ENCODE assay signal across 8 mouse cellular contexts in the genomic region with DNA sequence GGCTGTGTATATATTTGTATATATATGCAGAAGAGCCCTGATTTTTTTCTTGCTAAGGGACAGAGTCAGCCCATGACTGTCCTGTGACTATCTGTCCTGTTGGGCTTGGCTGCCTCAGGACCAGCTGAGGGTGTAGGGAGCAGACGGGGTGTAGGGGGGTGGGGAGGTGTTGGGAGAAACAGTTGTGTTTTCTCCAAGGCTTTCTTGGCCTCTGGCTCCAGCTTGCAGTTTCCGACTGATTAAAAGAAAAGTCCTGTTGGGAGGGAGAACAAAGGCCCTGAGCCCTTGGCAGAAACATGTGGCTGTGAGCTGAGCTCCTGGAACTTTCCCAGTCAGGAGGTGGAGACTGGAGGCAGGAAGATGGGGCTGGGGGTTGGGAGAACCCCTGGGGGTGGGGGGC. TPM values are rescaled to one million over a fixed set of nuclear protein-coding genes. Genes with fewer than 3 reads are reported as not detected.
A peak's percentile ranks its signal among the peaks of the same experiment; 100 is the strongest.
DNase-seq lines count a peak whose midpoint lies in the region; ATAC-seq lines count a peak whose summit lies in the region.

No protein-coding gene starts in this region.

- no peak for ATAC-seq in embryonic facial prominence, embryonic 15.5 days (ENCODE audit: insufficient number of reproducible peaks, low FRiP score, low TSS enrichment, low read depth)
- peak; percentile 51 for ATAC-seq in heart, embryonic 16.5 days (replicated peaks; ENCODE audit: extremely low read depth, insufficient read depth, low FRiP score)
- no peak for ATAC-seq in granulocyte monocyte progenitor cell, adult 5-6 weeks (replicated peaks; ENCODE audit: poor library complexity, severe bottlenecking)

- peak overlapping the region; percentile 89 for H3K27ac ChIP-seq in embryonic facial prominence, embryonic 15.5 days (replicated peaks)
- peak overlapping the region; percentile 76 for H3K27ac ChIP-seq in heart, embryonic 16.5 days (ENCODE audit: low read length)
- peak overlapping the region; percentile 97 for H3K27ac ChIP-seq in midbrain, embryonic 10.5 days (replicated peaks)

- peak overlapping the region; percentile 79; the same call in 1 of the 2 replicates for H3K9ac ChIP-seq in embryonic facial prominence, embryonic 15.5 days
- H3K9ac ChIP-seq in heart, embryonic 16.5 days (ENCODE audit: low read length), result peak overlapping the region; percentile 53

- H3K27me3 ChIP-seq in embryonic facial prominence, embryonic 15.5 days, result no peaks in the 10 kb centered on the region
- peaks cover 8% of the 10 kb centered on the region; the same call in 1 of the 2 replicates for H3K27me3 ChIP-seq in heart, embryonic 16.5 days (ENCODE audit: control insufficient read depth, insufficient read depth, low read length)
- peaks cover 28% of the 10 kb centered on the region for H3K27me3 ChIP-seq in midbrain, embryonic 10.5 days (ENCODE audit: low read depth, poor library complexity, severe bottlenecking)

- H3K4me1 ChIP-seq in embryonic facial prominence, embryonic 15.5 days, result peaks cover 61% of the 10 kb centered on the region
- peaks cover 30% of the 10 kb centered on the region for H3K4me1 ChIP-seq in heart, embryonic 16.5 days (ENCODE audit: control insufficient read depth, insufficient read depth, low read length)
- peaks cover 58% of the 10 kb centered on the region for H3K4me1 ChIP-seq in midbrain, embryonic 10.5 days

- peaks cover 26% of the 10 kb centered on the region; the same call in 1 of the 2 replicates for H3K36me3 ChIP-seq in embryonic facial prominence, embryonic 15.5 days
- peaks cover 7% of the 10 kb centered on the region; the same call in 1 of the 2 replicates for H3K36me3 ChIP-seq in heart, embryonic 16.5 days (ENCODE audit: control insufficient read depth, insufficient read depth)
- H3K36me3 ChIP-seq in midbrain, embryonic 10.5 days, result peaks cover 41% of the 10 kb centered on the region

- peak overlapping the region; percentile 92 for H3K4me2 ChIP-seq in embryonic facial prominence, embryonic 15.5 days (replicated peaks)
- H3K4me2 ChIP-seq in heart, embryonic 16.5 days (ENCODE audit: low read depth, low read length), result peak overlapping the region; percentile 70

- H3K4me3 ChIP-seq in embryonic facial prominence, embryonic 15.5 days (replicated peaks), result peak overlapping the region; percentile 79
- peak overlapping the region; percentile 59 for H3K4me3 ChIP-seq in heart, embryonic 16.5 days (ENCODE audit: low read length)
- peak overlapping the region; percentile 73 for H3K4me3 ChIP-seq in midbrain, embryonic 10.5 days

- WGBS in embryonic facial prominence, embryonic 15.5 days, result 5% methylated on average over 2 of the region's 2 CpGs
- 26% methylated on average over 2 of the region's 2 CpGs for WGBS in heart, embryonic 16.5 days
- WGBS in midbrain, embryonic 10.5 days, result 6% methylated on average over 2 of the region's 2 CpGs

- no peaks in the 10 kb centered on the region for H3K9me3 ChIP-seq in embryonic facial prominence, embryonic 15.5 days (replicated peaks)
- H3K9me3 ChIP-seq in heart, embryonic 16.5 days (replicated peaks; ENCODE audit: control insufficient read depth, low read length), result 0 out of 2 replicates have a peak, but pooled peaks cover 4% of the 10 kb centered on the region
- H3K9me3 ChIP-seq in midbrain, embryonic 10.5 days (replicated peaks), result peaks cover 35% of the 10 kb centered on the region

- DNase-seq in layer of hippocampus, adult 11-12 months (ENCODE audit: low spot score), result peak; percentile 33
- no peak for DNase-seq in layer of hippocampus, postnatal 25 days (ENCODE audit: extremely low spot score in 1 of 2, low spot score in 1 of 2)
- peak; percentile 73 to 81 for DNase-seq in kidney, postnatal 4 days
- DNase-seq in midbrain, embryonic 10.5 days (ENCODE audit: low spot score), result peak; percentile 58
- DNase-seq in yolk sac, embryonic 10.5 days (ENCODE audit: low spot score), result no peak

RNA-seq across cellular contexts. Expression of gene Fbln1, which starts 2.0 kb away (rescaled TPM):
- 10 to 100 TPM; 11.3 to 13.5 TPM for total RNA-seq in layer of hippocampus, postnatal 25 days (2021)
- polyA plus RNA-seq in embryonic facial prominence, embryonic 15.5 days (2015; fragmentation: Nextera tagmentation; extraction: Ambion mirVana), result 258 and 266 TPM in 2 replicates
- polyA plus RNA-seq in heart, embryonic 16.5 days (2015; fragmentation: Nextera tagmentation; extraction: Ambion mirVana), result 109 and 124 TPM in 2 replicates
- polyA plus RNA-seq in midbrain, embryonic 10.5 days (2016; fragmentation: Nextera tagmentation; extraction: Ambion mirVana), result 162 and 179 TPM in 2 replicates
- total RNA-seq in granulocyte monocyte progenitor cell, adult 5-6 weeks (2014; fragmentation: Nextera tagmentation), result 0.11 and 0.30 TPM in 2 replicates
- total RNA-seq in granulocyte monocyte progenitor cell, adult 5-6 weeks (2017), result 0.73 TPM in 1 of 2 replicates, not detected in the other

Comparison
In these comparisons a context has a peak if more than half of its experiments do, and no peak if none do; other contexts are left out.
1. DNase-seq: peak in layer of hippocampus, adult 11-12 months (single experiment), kidney, postnatal 4 days (2 of 2) and midbrain, embryonic 10.5 days (single experiment); none in layer of hippocampus, postnatal 25 days (0 of 2) and yolk sac, embryonic 10.5 days (single experiment).
2. Peak in every context shown above with its lines, with median percentiles within 50 percentile points of each other: H3K27ac ChIP-seq and H3K4me3 ChIP-seq.